Mouse (Mus musculus) neural tube, embryonic 13.5 days (tissue): ENCODE data around the gene Zfp687. TPM values are rescaled to one million over a fixed set of nuclear protein-coding genes. Genes with fewer than 3 reads are reported as not detected.

Experiments
- ATAC-seq: fragments of 200-750 bp; cut with Nextera tagmentation; 2 replicates; pipeline ENCODE4 v1.8.0; 2017; ENCODE audit warnings: low read depth, mild to moderate bottlenecking, moderate TSS enrichment, moderate library complexity
- H3K27ac ChIP-seq: fragments of 300-500 bp; sonication (generic); replicated peaks from 2 replicates; pipeline ENCODE4 v1.5.1; 2015; ENCODE audit warnings: moderate library complexity, mild to moderate bottlenecking, inconsistent platforms
- H3K27me3 ChIP-seq: fragments of 300-500 bp; sonication (generic); 2 replicates; pipeline ENCODE4 v1.6.1; 2015; ENCODE audit warnings: mild to moderate bottlenecking, inconsistent platforms
- H3K36me3 ChIP-seq: fragments of 300-500 bp; sonication (generic); 2 replicates; pipeline ENCODE4 v1.6.1; 2015; ENCODE audit warnings: mild to moderate bottlenecking, inconsistent platforms
- H3K4me1 ChIP-seq: fragments of 300-500 bp; sonication (generic); replicated peaks from 2 replicates; pipeline ENCODE4 v1.6.1; 2015; ENCODE audit warnings: inconsistent platforms
- H3K4me2 ChIP-seq: fragments of 300-500 bp; sonication (generic); 2 replicates; pipeline ENCODE4 v1.6.1; 2015; ENCODE audit warnings: inconsistent platforms, mild to moderate bottlenecking, moderate library complexity
- H3K4me3 ChIP-seq: fragments of 300-500 bp; sonication (generic); 2 replicates; pipeline ENCODE4 v1.5.1; 2015; ENCODE audit warnings: mild to moderate bottlenecking, inconsistent platforms
- H3K9ac ChIP-seq: fragments of 300-500 bp; sonication (generic); 2 replicates; pipeline ENCODE4 v1.6.1; 2015; ENCODE audit warnings: moderate library complexity, mild to moderate bottlenecking, inconsistent platforms
- H3K9me3 ChIP-seq: fragments of 300-500 bp; sonication (generic); 2 replicates; pipeline ENCODE4 v1.6.1; 2016; ENCODE audit warnings: inconsistent platforms
- WGBS: fragments of 180-500 bp; shearing (Covaris S2); methylation state at CpG from one replicate; pipeline ENCODE4 v1.1.7; 2015; 5-methylcytosine and 5-hydroxymethylcytosine counted together
- polyA plus RNA-seq: library from polyadenylated mRNA; unstranded; fragments of >200 nt; fragmentation: Nextera tagmentation; extraction: Ambion mirVana; gene quantifications from 2 replicates; pipeline ENCODE4 v1.2.1, GENCODE M21; 2015

Gene Zfp687
- polyA plus RNA-seq, 1 experiment from 2014 or later = 21.5 TPM

GRCm38 (mm10) chr3:95015891-95016531, 763 bp upstream of the Zfp687 start:
- no peaks in the 10 kb centered on the region for H3K27me3 ChIP-seq
- peaks cover 13% of the 10 kb centered on the region for H3K36me3 ChIP-seq
- ATAC-seq = peak; percentile 78
- peaks cover 30% of the 10 kb centered on the region for H3K4me1 ChIP-seq
- H3K27ac ChIP-seq = peak overlapping the region; percentile 96
- H3K9ac ChIP-seq = peak overlapping the region; percentile 74
- peak overlapping the region; percentile 72 for H3K4me3 ChIP-seq
- no peaks in the 10 kb centered on the region for H3K9me3 ChIP-seq
- H3K4me2 ChIP-seq = peak overlapping the region; percentile 80
- WGBS = under 1% methylated on average over 40 of the region's 40 CpGs

DNA sequence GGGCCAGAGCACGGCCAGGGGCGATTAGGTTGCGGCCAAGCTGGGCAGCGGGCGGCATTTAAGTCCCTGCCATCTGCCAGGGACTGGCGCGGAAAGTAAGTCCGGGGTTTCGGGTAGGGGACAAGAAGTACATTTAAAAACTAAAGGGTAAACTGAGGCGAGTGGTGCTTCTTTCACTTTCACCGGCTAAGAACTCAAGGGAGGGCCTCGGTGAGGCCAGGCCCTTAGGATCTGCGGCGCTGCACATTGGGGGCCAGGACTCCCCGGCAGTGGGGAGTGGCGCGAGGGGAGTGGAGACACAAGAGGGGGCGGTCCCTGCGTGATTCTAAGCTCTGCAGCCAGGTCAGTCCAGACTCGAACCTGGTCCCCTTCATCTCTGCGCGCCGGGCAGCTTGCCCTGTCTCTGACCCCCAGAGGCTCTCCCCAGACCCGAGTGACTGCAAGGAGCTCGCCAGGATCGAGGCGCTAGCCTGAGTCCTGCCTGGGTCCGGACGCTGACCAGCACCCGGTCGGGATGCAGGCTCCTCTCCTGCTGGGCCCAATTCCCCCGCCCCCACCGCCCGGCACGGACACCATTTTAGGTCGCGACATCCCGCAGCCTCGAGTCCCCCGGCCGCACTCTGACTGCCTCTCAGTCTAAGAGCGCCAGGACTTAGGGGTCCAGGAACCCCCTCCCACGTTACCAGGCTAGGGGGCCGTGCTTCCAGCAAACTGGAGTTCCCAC, 658 bp downstream of the Zfp687 start:
- Histone ChIP-seq H3K27me3 (no peaks in the 10 kb centered on the region), H3K9ac (peak overlapping the region; percentile 85), H3K4me2 (peak overlapping the region; percentile 99), H3K4me3 (peak overlapping the region; percentile 72), H3K36me3 (peaks cover 27% of the 10 kb centered on the region), H3K27ac (peak overlapping the region; percentile 96), H3K4me1 (peaks cover 30% of the 10 kb centered on the region), H3K9me3 (no peaks in the 10 kb centered on the region)
- peak; percentile 33 for ATAC-seq
- under 1% methylated on average over 44 of the region's 44 CpGs for WGBS

DNA sequence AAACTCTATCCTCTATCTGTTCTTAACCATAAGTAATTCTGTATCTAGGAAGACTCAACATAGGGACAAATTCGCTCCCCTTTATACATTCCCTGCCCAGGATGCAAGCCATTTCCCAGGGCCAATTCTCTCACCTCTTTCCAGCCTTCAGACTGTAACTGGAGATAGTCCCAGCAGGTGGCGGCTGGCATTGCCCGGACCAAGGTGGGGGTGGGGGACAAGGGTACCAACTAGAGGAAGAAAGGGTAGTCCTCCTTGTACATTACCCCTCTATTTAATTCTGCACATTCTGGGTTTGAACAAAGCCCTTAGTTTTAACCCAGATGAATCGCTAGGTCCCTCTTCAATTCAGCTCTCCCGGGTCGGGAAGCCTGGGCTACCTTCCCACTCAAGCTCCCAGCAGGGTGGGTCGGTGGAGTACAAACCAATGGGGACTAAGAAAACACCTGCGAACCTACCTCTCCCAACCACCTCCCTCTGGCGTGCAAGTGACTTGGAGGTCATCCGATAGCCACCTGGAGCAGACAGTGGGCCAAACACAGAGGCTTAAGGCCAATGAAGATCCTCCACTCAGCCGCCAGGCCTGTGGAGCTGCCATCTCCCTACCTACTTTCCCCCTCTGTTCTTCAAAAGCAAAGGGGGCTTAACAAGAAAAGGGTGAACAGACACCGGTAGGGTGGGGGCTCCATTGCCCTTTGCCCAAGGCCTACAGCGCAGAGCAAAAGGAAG, 1.4 kb downstream of the Zfp687 start:
- H3K4me3 ChIP-seq = peak overlapping the region; percentile 72
- peak overlapping the region; percentile 99 for H3K4me2 ChIP-seq
- peak overlapping the region; percentile 85 for H3K9ac ChIP-seq
- WGBS = 12% methylated on average over 13 of the region's 13 CpGs
- H3K27me3 ChIP-seq = no peaks in the 10 kb centered on the region
- H3K27ac ChIP-seq = no peak overlapping the region
- ATAC-seq = no peak
- H3K4me1 ChIP-seq = peaks cover 34% of the 10 kb centered on the region
- peaks cover 34% of the 10 kb centered on the region for H3K36me3 ChIP-seq
- no peaks in the 10 kb centered on the region for H3K9me3 ChIP-seq

- 87% methylated on average over 3 of the region's 3 CpGs for WGBS
- peaks cover 34% of the 10 kb centered on the region for H3K4me1 ChIP-seq
- H3K4me2 ChIP-seq = peak overlapping the region; percentile 99
Observed at GRCm38 (mm10) chr3:95012982-95013381, 2.3 kb downstream of the Zfp687 start.

DNA sequence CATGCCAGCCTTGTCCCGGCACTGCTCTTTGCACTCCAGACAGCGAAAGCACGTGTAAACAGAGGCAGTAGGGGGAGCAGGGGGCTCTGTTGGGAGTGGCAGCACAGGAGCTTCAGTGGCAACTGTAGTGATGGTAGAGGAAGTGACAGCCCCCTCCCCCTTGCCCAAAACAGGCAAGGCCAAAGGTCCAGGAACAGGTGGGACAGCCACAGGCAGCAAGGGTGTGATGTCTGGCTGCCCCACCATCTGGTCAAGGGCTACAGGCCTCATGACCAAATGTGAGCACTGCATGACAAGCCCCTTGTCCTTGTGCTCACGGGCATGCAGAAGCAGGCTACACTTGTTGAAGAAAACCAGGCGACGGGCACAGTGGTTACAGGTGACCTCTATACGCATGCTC, 4.9 kb downstream of the Zfp687 start:
- H3K27ac ChIP-seq = no peak overlapping the region
- peaks cover 30% of the 10 kb centered on the region for H3K4me1 ChIP-seq
- no peak for ATAC-seq
- no peak overlapping the region for H3K9ac ChIP-seq
- no peaks in the 10 kb centered on the region for H3K9me3 ChIP-seq
- 84% methylated on average over 7 of the region's 7 CpGs for WGBS
- no peaks in the 10 kb centered on the region for H3K27me3 ChIP-seq
- no peak overlapping the region for H3K4me2 ChIP-seq
- H3K36me3 ChIP-seq = peaks cover 69% of the 10 kb centered on the region
- no peak overlapping the region for H3K4me3 ChIP-seq

More at GRCm38 (mm10) chr3:95012982-95013381, 2.3 kb downstream of the Zfp687 start:
- H3K36me3 ChIP-seq = peaks cover 43% of the 10 kb centered on the region
- H3K9me3 ChIP-seq = no peaks in the 10 kb centered on the region
- H3K4me3 ChIP-seq = peak overlapping the region; percentile 72; the same call in 1 of the 2 replicates
- no peak overlapping the region for H3K27ac ChIP-seq
- H3K9ac ChIP-seq = no peak overlapping the region; the same call in 1 of the 2 replicates
- H3K27me3 ChIP-seq = no peaks in the 10 kb centered on the region
- no peak for ATAC-seq

GRCm38 (mm10) chr3:95007706-95008105, 7.5 kb downstream of the Zfp687 start:
- H3K4me1 ChIP-seq = peaks cover 10% of the 10 kb centered on the region
- no peak overlapping the region for H3K4me3 ChIP-seq
- H3K9ac ChIP-seq = no peak overlapping the region
- no peaks in the 10 kb centered on the region for H3K9me3 ChIP-seq
- H3K27ac ChIP-seq = no peak overlapping the region
- H3K36me3 ChIP-seq = peaks cover 96% of the 10 kb centered on the region
- WGBS = 89% methylated on average over 9 of the region's 9 CpGs
- H3K27me3 ChIP-seq = no peaks in the 10 kb centered on the region
- no peak for ATAC-seq
- H3K4me2 ChIP-seq = no peak overlapping the region

- Histone ChIP-seq H3K4me1 (peaks cover 9% of the 10 kb centered on the region), H3K9me3 (no peaks in the 10 kb centered on the region), H3K9ac (no peak overlapping the region), H3K27ac (no peak overlapping the region), H3K4me2 (no peak overlapping the region), H3K4me3 (no peak overlapping the region), H3K36me3 (peaks cover 99% of the 10 kb centered on the region), H3K27me3 (no peaks in the 10 kb centered on the region)
- no peak for ATAC-seq
- WGBS = 86% methylated on average over 3 of the region's 3 CpGs
Observed at GRCm38 (mm10) chr3:95005651-95006050, 9.6 kb downstream of the Zfp687 start.

- no peak overlapping the region for H3K9ac ChIP-seq
- ATAC-seq = no peak
- no peak overlapping the region for H3K4me3 ChIP-seq
- H3K4me2 ChIP-seq = no peak overlapping the region
- peaks cover 99% of the 10 kb centered on the region for H3K36me3 ChIP-seq
- peaks cover 5% of the 10 kb centered on the region for H3K4me1 ChIP-seq
- no peak overlapping the region for H3K27ac ChIP-seq
- H3K27me3 ChIP-seq = no peaks in the 10 kb centered on the region
- H3K9me3 ChIP-seq = no peaks in the 10 kb centered on the region
Observed at GRCm38 (mm10) chr3:95003273-95003672, 12.0 kb downstream of the Zfp687 start.

DNA sequence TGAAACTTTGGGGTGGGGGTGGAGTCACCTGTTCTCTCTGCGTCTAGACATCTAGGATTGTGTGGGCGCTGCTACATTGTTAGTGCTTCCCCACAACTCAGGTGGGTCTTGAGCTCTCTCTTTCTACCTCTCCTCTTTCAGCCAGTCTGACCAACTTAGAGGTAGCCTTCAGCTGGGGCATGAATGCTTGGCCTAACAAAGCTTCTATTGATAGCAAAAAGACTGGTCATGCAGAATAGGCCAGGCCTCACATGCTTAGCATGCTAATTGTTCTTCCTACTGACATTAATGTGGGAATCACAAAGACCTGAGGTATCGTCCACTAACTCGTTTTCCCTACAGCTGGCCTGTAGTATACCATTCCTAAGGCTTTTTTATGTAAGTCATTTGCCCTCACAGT, 12.7 kb downstream of the Zfp687 start:
- Histone ChIP-seq H3K36me3 (peaks cover 98% of the 10 kb centered on the region), H3K9me3 (no peaks in the 10 kb centered on the region), H3K27me3 (no peaks in the 10 kb centered on the region), H3K4me3 (no peak overlapping the region), H3K27ac (no peak overlapping the region; the same call in 1 of the 2 replicates), H3K4me1 (peaks cover 5% of the 10 kb centered on the region), H3K4me2 (no peak overlapping the region), H3K9ac (no peak overlapping the region)
- no peak for ATAC-seq
- 57% methylated on average over 4 of the region's 4 CpGs for WGBS

DNA sequence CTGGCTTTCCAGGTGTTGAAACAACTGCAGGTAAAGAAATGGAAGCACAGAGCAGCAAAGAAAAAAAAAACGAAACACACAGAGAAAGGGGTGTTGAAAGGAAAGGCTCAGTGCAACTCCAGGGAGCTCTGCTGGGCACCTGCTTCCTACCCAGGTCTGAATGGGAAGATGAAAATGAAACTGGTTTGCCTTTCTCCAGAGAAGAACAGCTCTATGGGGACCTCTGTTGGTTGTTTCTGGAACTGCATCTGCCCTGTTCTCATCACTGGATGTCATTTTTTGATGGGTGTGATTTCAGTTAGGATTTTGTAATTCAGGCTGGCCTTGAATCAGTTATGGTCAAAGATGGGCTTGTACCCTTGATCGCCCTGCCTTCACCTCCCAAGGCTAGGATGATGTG, 18.3 kb downstream of the Zfp687 start:
- H3K9ac ChIP-seq = no peak overlapping the region
- WGBS = 35% methylated on average over 2 of the region's 2 CpGs
- H3K4me2 ChIP-seq = no peak overlapping the region
- H3K9me3 ChIP-seq = no peaks in the 10 kb centered on the region
- peak; percentile 41 for ATAC-seq
- H3K27ac ChIP-seq = no peak overlapping the region
- no peaks in the 10 kb centered on the region for H3K27me3 ChIP-seq
- H3K4me1 ChIP-seq = peaks cover 4% of the 10 kb centered on the region; the same call in 1 of the 2 replicates
- no peak overlapping the region for H3K4me3 ChIP-seq
- peaks cover 97% of the 10 kb centered on the region for H3K36me3 ChIP-seq

DNA sequence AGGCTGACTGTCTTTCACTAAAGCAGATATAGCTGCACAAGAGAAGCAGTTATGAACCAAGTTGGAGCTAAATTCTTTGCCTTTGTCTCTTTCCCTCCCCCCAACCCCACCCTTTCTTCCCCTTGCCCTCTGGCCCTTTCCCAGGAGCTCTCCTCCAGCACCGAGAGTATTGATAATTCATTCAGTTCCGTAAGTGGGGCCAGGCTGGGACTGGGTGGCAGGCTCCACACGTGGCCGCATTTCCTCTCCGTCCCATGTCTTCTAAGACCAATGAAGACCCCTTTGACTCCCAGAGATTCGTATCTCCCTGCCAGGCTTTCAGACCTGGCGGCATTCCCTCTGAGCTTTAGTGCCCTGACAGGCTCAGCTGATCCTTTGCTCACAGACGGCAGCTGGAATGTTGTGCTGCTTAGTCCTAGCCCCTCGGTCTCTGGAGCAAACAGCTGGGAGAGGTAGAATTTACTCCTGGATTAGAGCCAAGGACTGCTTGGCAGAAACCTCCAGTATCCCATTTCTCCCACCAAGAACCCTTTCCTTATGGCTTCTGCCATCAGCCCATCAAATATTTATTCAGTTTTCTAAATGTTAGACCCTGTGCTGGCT, 26.0 kb downstream of the Zfp687 start:
- peaks cover 60% of the 10 kb centered on the region for H3K36me3 ChIP-seq
- H3K27ac ChIP-seq = 0 out of 2 replicates have a peak overlapping the region, but pooled peaks have one; percentile 50
- no peak for ATAC-seq
- peaks cover 23% of the 10 kb centered on the region for H3K4me1 ChIP-seq
- no peak overlapping the region for H3K4me3 ChIP-seq
- no peaks in the 10 kb centered on the region for H3K9me3 ChIP-seq
- H3K27me3 ChIP-seq = no peaks in the 10 kb centered on the region
- WGBS = 53% methylated on average over 9 of the region's 9 CpGs
- no peak overlapping the region for H3K4me2 ChIP-seq
- no peak overlapping the region for H3K9ac ChIP-seq

- no peak for ATAC-seq
- H3K36me3 ChIP-seq = peaks cover 57% of the 10 kb centered on the region
Observed at GRCm38 (mm10) chr3:94987578-94987977, 27.7 kb downstream of the Zfp687 start.

More at GRCm38 (mm10) chr3:94987578-94987977, 27.7 kb downstream of the Zfp687 start:
- Histone ChIP-seq H3K4me3 (no peak overlapping the region), H3K4me1 (peaks cover 23% of the 10 kb centered on the region), H3K4me2 (no peak overlapping the region), H3K27ac (no peak overlapping the region), H3K9ac (no peak overlapping the region), H3K27me3 (no peaks in the 10 kb centered on the region), H3K9me3 (no peaks in the 10 kb centered on the region)
